Mouse (Mus musculus): ENCODE results near the gene Hs1bp3.

Gene Hs1bp3

GRCm38 (mm10) chr12:8301841-8302431, 11.3 kb upstream of the Hs1bp3 start, which contains the start of gene Gdf7:
TSS of gene Gdf7 (minus strand) at chr12:8301954.
- DNase-seq (ENCODE audit: low spot score): no peak

- no peak for DNase-seq (ENCODE audit: low spot score)
Measured at GRCm38 (mm10) chr12:8305258-8305657, 8.0 kb upstream of the Hs1bp3 start.

- DNase-seq (ENCODE audit: low spot score): peak; percentile 64
Measured at GRCm38 (mm10) chr12:8306432-8306831, 6.8 kb upstream of the Hs1bp3 start.

GRCm38 (mm10) chr12:8306910-8307309, 6.3 kb upstream of the Hs1bp3 start:
- DNase-seq (ENCODE audit: low spot score): no peak

GRCm38 (mm10) chr12:8310992-8311391, 2.2 kb upstream of the Hs1bp3 start:
- DNase-seq (ENCODE audit: low spot score): no peak

GRCm38 (mm10) chr12:8312266-8312665, 966 bp upstream of the Hs1bp3 start:
- DNase-seq (ENCODE audit: low spot score): no peak

- DNase-seq (ENCODE audit: low spot score): no peak
Measured at GRCm38 (mm10) chr12:8313773-8314172, 541 bp downstream of the Hs1bp3 start.

- DNase-seq (ENCODE audit: low spot score): no peak
Measured at GRCm38 (mm10) chr12:8316541-8316940, 3.3 kb downstream of the Hs1bp3 start.

- DNase-seq (ENCODE audit: low spot score): peak; percentile 78
Measured at GRCm38 (mm10) chr12:8320084-8320713, 7.0 kb downstream of the Hs1bp3 start.

GRCm38 (mm10) chr12:8321506-8321905, 8.3 kb downstream of the Hs1bp3 start:
- no peak for DNase-seq (ENCODE audit: low spot score)

- no peak for DNase-seq (ENCODE audit: low spot score)
Measured at GRCm38 (mm10) chr12:8324086-8324485, 10.9 kb downstream of the Hs1bp3 start.

GRCm38 (mm10) chr12:8325245-8325942, 12.2 kb downstream of the Hs1bp3 start:
- DNase-seq (ENCODE audit: low spot score): no peak

- DNase-seq (ENCODE audit: low spot score): no peak
Measured at GRCm38 (mm10) chr12:8325943-8326522, 12.8 kb downstream of the Hs1bp3 start.

- peak; percentile 95 for DNase-seq (ENCODE audit: low spot score)
Measured at GRCm38 (mm10) chr12:8326825-8327674, 13.8 kb downstream of the Hs1bp3 start.

GRCm38 (mm10) chr12:8327675-8328053, 14.4 kb downstream of the Hs1bp3 start:
- DNase-seq (ENCODE audit: low spot score): no peak

- no peak for DNase-seq (ENCODE audit: low spot score)
Measured at GRCm38 (mm10) chr12:8329236-8329635, 16.0 kb downstream of the Hs1bp3 start.

GRCm38 (mm10) chr12:8331489-8332173, 18.4 kb downstream of the Hs1bp3 start:
- DNase-seq (ENCODE audit: low spot score): peak; percentile 27

GRCm38 (mm10) chr12:8332174-8332542, 18.9 kb downstream of the Hs1bp3 start:
- no peak for DNase-seq (ENCODE audit: low spot score)

GRCm38 (mm10) chr12:8333617-8334016, 20.4 kb downstream of the Hs1bp3 start:
- no peak for DNase-seq (ENCODE audit: low spot score)

- DNase-seq (ENCODE audit: low spot score): no peak
Measured at GRCm38 (mm10) chr12:8334261-8334660, 21.0 kb downstream of the Hs1bp3 start.

GRCm38 (mm10) chr12:8335503-8335902, 22.3 kb downstream of the Hs1bp3 start:
- DNase-seq (ENCODE audit: low spot score): no peak
